Mouse (Mus musculus): ENCODE measurements around the gene Krt16.

DNA sequence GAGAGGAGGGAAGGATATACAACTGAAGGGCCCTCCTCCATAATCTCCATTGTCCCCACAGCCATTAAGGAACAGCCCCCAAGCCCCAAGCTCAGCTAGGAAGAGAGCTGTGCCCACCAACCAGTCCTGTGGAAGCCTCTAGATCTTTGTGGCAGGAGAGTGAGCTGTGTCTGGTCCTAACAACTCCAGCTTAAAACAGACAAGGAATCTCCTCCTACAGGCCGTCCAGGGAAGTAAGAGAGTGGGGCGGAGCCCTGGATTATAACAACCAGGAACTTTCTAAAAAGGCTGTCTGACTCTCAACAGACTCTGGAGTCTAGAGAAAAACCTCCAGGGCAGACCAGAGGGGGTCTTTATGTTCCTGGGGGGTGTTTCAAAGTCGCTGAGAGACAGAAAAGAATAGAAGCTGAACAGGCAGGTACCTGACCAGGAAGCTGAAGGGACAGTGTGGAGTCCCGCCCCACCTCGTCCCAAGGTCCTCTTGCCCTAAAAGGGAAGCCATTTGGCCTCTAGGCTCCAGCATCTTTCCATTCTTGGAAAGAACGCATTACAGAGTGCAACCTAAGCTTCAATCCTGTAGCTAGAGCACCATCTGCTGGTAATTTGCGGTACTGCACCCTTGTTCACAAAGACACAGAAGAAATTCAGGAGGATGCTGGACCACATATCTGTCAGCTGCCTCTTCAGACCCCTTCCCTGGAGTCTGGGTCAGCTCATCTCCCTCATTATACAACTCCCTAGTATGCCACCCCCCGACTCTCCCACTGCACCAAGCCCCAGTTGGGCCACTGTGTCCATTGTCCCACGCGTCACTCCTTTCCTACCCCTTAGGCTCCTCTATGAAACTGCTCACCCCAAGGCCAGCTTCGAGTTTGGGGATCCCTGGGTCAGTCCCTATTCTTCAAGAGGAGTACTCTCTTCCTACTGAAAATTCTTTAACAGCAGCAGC is 33.2 kb upstream of the Krt16 start:
- TF ChIP-seq POLR2A (IDR thresholded peaks at IDR 0.05; ENCODE audit: control insufficient read depth, extremely low read depth, insufficient read depth, low read length, poor library complexity), result no peak
- TF ChIP-seq CTCF (IDR thresholded peaks at IDR 0.05; ENCODE audit: borderline replicate concordance, control insufficient read depth, extremely low read depth, insufficient read depth, low read length, poor library complexity), result peak; percentile 21; the same call in 1 of the 2 replicates
